Mouse (Mus musculus) lung, adult 2 months (tissue): Measurements from ENCODE around the gene Tmem205. TPM values are rescaled to one million over a fixed set of nuclear protein-coding genes. Genes with fewer than 3 reads are reported as not detected.

Experiments used
- DNase-seq: peaks from one replicate; pipeline ENCODE4 v3.0.0; 2022
- H3K4me1 ChIP-seq: fragments of 200-500 bp; 2 replicates; pipeline ENCODE4 v1.6.1; 2011; ENCODE audit warnings: low read length; ENCODE audit not compliant: control insufficient read depth, insufficient read depth
- H3K4me3 ChIP-seq: fragments of 200-500 bp; replicated peaks from 2 replicates; pipeline ENCODE3; 2011; ENCODE audit warnings: low read depth, mild to moderate bottlenecking, control low read depth, low read length; ENCODE audit errors: extremely low read depth
- CTCF ChIP-seq: fragments of 200-500 bp; IDR thresholded peaks from 2 replicates; pipeline ENCODE4 v1.5.1; 2011; ENCODE audit warnings: mild to moderate bottlenecking, low read length, control low read depth; ENCODE audit not compliant: insufficient read depth
- POLR2A ChIP-seq: fragments of 200-500 bp; IDR thresholded peaks from 2 replicates; pipeline ENCODE4 v1.6.1; 2011; ENCODE audit warnings: low read depth, mild to moderate bottlenecking, control low read depth, low read length, borderline replicate concordance; ENCODE audit errors: extremely low read depth
- WGBS: fragments of 180-500 bp; shearing (Covaris S2); methylation state at CpG from one replicate; pipeline ENCODE4 v1.1.7; 2018; 5-methylcytosine and 5-hydroxymethylcytosine counted together
- polyA plus RNA-seq: library from polyadenylated mRNA; depleted of rRNA; stranded (reverse); fragments of >200 nt; gene quantifications from 2 replicates; pipeline ENCODE4 v1.2.3, GENCODE M21; 2012; rRNA removed

Gene Tmem205
- polyA plus RNA-seq, 1 experiment = 194 TPM

DNA sequence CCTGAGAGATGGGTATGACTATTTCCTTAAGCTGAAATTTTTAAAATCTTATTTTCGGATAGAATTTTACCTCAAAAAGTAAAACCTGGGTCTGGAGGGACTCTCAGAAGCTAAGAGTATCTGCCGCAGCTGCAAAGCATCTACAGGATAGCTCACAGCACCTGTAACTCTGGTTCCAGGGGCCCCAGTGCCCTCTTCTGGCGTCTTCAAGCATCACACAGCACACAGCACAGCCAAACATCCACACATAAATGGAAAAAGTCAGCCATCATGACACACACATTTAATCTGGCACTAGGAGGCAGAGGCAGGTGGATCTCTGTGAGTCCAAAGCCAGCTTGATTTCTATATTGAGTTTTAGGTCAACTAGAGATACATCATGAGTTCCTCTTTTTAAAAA, 50.8 kb downstream of the Tmem205 start:
- TF ChIP-seq POLR2A (no peak), CTCF (no peak)

DNA sequence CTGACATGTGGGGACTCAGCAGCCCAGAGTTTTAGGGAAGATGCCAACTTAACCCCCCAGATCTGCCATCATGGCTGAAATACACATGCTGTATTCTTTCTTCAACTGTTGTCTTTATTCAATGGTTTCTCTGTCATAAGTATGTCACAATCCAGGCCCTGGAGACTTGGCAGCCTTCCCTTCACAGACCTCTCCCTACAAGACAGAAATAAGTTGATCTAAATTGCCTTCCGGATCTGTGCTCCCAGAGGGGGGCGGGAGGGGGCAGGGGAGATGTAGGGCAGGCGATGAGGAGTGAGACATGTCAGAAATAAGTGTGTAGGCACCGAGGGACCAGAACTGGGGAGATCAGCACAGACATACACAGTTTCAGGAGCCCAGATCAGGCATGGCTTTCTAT, 55.2 kb downstream of the Tmem205 start:
- no peak for TF ChIP-seq POLR2A
- TF ChIP-seq CTCF = no peak
- Histone ChIP-seq H3K4me3 (no peak overlapping the region), H3K4me1 (no peaks in the 10 kb centered on the region)
- DNase-seq = no peak
- WGBS = 55% methylated on average over 4 of the region's 4 CpGs

More for the DNA sequence above, 50.8 kb downstream of the Tmem205 start:
- Histone ChIP-seq H3K4me3 (no peak overlapping the region), H3K4me1 (no peaks in the 10 kb centered on the region)
- WGBS = 61% methylated on average over 3 of the region's 3 CpGs
- DNase-seq = no peak

Other genes starting within 250 kb of the Tmem205 start
- gene Ldlr, start 204.1 kb downstream of the Tmem205 start, polyA plus RNA-seq = 84.2 and 87.2 TPM in 2 replicates
- 2.9 and 3.2 TPM in 2 replicates for gene Spc24, start 167.3 kb downstream of the Tmem205 start, polyA plus RNA-seq
- gene Kank2, start 128.8 kb downstream of the Tmem205 start, polyA plus RNA-seq = 108 and 127 TPM in 2 replicates
- 7.4 and 8.2 TPM in 2 replicates for gene Angptl8, start 92.0 kb downstream of the Tmem205 start, polyA plus RNA-seq
- gene Dock6, start 74.9 kb downstream of the Tmem205 start, polyA plus RNA-seq = 262 and 278 TPM in 2 replicates
- 83.6 and 104 TPM in 2 replicates for gene Rab3d, start 9.4 kb downstream of the Tmem205 start, polyA plus RNA-seq
- gene Ccdc159, start 85 bp downstream of the Tmem205 start, polyA plus RNA-seq = 6.3 and 7.6 TPM in 2 replicates
- 15.6 and 19.2 TPM in 2 replicates for gene Plppr2, start 9.5 kb upstream of the Tmem205 start, polyA plus RNA-seq
- gene Swsap1, start 28.2 kb upstream of the Tmem205 start, polyA plus RNA-seq = 10.1 and 10.8 TPM in 2 replicates
- 10.7 and 11.1 TPM in 2 replicates for gene Epor, start 36.0 kb upstream of the Tmem205 start, polyA plus RNA-seq
- gene Rgl3, start 61.9 kb upstream of the Tmem205 start, polyA plus RNA-seq = 24.8 and 30.6 TPM in 2 replicates
- gene Ccdc151, start 75.1 kb upstream of the Tmem205 start, polyA plus RNA-seq = 2.9 and 3.6 TPM in 2 replicates
- gene Prkcsh, start 75.2 kb upstream of the Tmem205 start, polyA plus RNA-seq = 52.9 and 58.0 TPM in 2 replicates
- 0.05 and 0.06 TPM in 2 replicates for gene Elavl3, start 124.5 kb upstream of the Tmem205 start, polyA plus RNA-seq
- gene Gm49318, start 143.7 kb upstream of the Tmem205 start, polyA plus RNA-seq = not detected in 2 replicates
- 20.3 and 23.1 TPM in 2 replicates for gene Zfp653, start 143.8 kb upstream of the Tmem205 start, polyA plus RNA-seq
- 29.1 and 36.4 TPM in 2 replicates for gene Ecsit, start 157.9 kb upstream of the Tmem205 start, polyA plus RNA-seq
- 79.3 and 94.3 TPM in 2 replicates for gene Cnn1, start 171.7 kb upstream of the Tmem205 start, polyA plus RNA-seq
- 176 and 180 TPM in 2 replicates for gene Elof1, start 189.6 kb upstream of the Tmem205 start, polyA plus RNA-seq
- gene Acp5, start 208.2 kb upstream of the Tmem205 start, polyA plus RNA-seq = 47.7 and 54.5 TPM in 2 replicates
- 67.8 and 68.8 TPM in 2 replicates for gene Pigyl, start 229.3 kb upstream of the Tmem205 start, polyA plus RNA-seq